Mouse (Mus musculus) E14TG2a.4 (cell line): Measurements from ENCODE around the gene Pkmyt1.
A peak's percentile ranks its signal among the peaks of the same experiment; 100 is the strongest.

Experiments used
- CTCF ChIP-seq: conservative IDR thresholded peaks from 2 replicates; pipeline ENCODE4 v1.5.1; 2014; ENCODE audit warnings: low read length
- NANOG ChIP-seq: IDR thresholded peaks from 2 replicates; pipeline ENCODE4 v1.6.1; 2014; ENCODE audit warnings: borderline replicate concordance, low read length, mixed read lengths
- POU5F1 ChIP-seq: IDR thresholded peaks from 2 replicates; pipeline ENCODE4 v1.6.1; 2014; ENCODE audit warnings: low read length, borderline replicate concordance

- peak; percentile 32 for TF ChIP-seq CTCF
- no peak for TF ChIP-seq POU5F1
- no peak for TF ChIP-seq NANOG
Observed at GRCm38 (mm10) chr17:23760231-23760630, 34.1 kb downstream of the Pkmyt1 start.
